Mouse (Mus musculus): Measurements from ENCODE around the gene Egfl6.
"Not testable (repeated sequence)": the region's sequence is repeated elsewhere in the genome, so short reads cannot be mapped to it uniquely, and the experiment has no call there.

The Egfl6 gene

DNA sequence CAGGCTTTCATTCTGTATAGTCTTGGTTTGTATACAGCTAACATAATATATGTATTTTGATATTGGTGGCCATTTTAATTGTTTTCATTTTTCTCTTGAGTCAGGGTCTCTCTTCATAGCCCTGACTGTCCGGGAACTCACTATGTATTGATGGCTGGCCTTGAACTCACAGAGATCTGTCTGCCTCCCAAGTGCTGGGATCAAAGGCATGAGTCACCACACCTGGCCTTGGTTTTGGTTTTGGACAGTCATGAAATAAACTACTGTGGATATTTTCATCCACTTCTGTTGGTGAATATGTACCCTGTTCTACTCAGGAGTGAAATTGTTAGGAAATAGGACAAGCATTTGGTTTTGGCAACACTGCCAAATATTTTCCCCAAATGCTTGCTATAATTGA, 68.9 kb downstream of the Egfl6 start:
- DNase-seq (ENCODE audit: low spot score), result no peak

DNA sequence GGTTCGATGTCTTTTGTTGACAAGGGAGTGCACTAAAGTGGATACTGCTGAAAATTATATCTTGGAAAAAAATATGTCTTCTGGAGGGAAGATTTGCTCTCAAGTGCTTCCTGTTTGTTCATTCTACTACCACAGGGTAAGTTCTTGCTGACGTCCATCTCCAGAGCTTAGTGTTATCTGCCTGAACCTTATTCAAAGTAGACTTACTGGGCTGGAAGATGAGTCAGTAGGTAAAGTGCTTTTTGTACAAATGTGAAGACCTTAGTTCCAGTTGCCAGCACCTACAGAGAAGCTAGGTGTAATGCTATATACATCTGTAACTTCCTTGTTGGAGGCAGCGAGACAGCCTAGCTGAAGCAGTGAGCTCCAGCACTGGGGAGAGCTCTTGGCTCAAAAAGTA, 69.6 kb downstream of the Egfl6 start:
- DNase-seq (ENCODE audit: low spot score), result no peak

DNA sequence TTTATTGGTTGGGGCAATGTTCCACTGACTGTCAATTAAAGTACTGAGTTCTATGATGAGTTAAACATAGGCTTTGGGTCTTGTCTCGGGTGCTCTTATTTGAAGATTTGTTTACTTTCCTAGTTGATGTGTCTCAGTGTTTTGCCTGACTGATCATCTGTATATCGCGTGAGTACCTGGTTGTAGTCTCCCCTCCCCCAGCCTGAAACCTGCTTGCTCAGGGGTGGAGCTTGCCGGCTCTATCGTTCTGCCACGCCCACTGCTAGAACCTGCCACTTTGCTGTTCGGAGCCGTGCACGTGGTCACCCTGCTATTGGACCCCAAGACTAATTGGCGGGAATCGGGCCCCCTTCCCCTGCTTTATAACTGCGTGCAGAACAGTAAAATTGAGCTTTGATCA, 71.5 kb downstream of the Egfl6 start:
- DNase-seq (ENCODE audit: low spot score), result not testable (repeated sequence)

DNA sequence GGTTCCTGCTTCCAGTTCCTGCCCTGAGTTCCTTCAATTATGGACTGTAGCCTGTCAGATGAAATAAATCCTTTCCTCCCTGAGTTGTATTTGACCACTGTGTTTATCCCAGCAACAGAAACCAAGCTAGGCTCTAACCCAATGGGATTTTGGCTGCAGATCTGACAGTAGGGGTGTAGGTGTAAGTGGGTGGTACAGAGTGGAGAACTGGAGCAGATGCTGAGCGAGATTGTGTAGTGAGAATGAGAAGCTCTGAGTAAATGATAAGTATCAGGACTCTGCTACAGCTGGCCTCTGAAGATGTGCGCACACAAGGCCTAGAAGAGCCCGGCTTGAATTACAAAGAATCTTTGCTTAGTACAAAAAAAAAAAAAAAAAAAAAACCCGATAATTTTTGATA, 73.4 kb downstream of the Egfl6 start:
- no peak for DNase-seq (ENCODE audit: low spot score)

DNA sequence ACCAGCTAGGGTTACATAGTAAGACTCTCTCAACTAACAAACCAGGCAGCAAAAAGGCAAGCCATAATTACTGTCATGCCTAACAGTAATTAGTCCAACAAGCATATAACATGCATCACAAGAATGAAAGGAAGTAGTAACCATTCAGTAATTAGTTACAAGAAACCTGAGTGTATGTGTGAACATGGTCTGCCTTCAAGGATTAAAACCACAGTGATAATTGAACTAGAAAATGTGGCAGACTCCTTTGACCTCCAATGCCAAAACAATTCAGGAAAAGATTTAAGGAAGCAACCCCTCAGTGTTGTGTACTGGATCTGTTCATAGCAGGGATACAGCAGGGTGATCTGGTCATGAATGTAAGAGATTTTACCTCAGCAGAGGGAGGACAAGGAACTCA, 74.4 kb downstream of the Egfl6 start:
- DNase-seq (ENCODE audit: low spot score), result no peak

DNA sequence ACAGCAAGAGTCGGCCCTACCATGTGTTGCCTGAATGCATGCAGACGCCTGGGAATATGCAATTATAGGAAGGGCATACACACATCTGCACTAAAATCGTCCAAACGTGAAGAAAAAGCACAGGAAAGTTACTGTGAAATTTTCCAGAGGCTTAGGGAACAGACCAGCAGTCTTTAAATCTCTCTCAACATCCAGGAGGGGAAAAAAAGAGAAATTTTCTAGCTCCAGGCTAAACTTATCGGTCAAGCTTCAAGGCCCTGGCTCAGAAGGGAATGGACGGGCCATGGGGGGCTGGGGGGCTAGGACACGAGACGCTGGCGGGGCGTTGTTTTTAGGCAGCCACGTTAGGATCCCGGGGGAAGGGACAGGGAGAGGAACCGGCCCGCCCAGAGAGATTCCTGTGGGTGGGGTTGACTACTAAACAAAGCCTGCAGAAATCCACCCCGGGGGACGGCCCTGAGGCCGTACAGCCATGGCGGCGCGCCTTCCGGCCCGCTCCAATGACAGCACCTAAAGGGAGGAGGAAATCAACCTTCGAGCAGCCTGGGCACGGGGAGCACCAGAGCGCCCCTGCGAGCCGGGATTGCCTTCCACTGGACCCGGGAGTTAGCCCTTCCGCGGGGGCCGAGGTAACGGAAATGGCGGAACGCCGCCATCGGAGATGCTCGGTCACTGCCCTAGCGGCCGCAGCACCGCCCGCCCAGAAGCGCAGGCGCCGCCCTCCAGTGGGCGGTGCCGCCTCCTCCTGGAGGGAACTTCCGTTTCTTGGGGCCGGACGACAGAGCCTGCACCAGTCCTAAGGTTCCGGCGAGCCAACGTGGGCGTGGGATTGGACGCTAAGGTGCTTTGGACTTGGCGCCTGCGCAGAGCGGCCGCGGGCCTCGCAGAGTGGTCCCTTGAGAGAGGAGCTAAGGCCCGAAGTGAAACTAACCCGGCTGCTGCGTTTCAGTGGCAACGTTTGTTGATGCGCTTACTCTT, 75.5 kb downstream of the Egfl6 start:
- DNase-seq (ENCODE audit: low spot score), result peak; percentile 97

DNA sequence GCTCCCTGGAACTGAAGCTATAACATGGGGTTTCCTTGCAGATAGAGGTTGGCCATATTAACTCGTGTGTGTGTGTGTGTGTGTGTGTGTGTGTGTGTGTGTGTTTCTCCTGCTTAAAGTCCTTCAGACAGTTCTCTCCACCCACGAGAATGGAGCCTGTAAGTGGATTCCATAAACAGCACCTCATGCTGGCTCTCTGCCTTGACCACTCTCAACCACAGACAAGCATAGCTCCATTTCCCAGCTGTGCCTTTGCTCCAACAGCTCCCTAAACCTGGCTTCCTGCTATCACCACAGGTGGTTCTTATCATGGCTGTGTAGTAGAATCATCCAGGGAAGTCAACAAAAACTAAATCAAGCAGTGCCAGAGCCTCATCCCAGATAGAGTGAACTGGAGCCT, 81.1 kb downstream of the Egfl6 start:
- DNase-seq (ENCODE audit: low spot score), result no peak

DNA sequence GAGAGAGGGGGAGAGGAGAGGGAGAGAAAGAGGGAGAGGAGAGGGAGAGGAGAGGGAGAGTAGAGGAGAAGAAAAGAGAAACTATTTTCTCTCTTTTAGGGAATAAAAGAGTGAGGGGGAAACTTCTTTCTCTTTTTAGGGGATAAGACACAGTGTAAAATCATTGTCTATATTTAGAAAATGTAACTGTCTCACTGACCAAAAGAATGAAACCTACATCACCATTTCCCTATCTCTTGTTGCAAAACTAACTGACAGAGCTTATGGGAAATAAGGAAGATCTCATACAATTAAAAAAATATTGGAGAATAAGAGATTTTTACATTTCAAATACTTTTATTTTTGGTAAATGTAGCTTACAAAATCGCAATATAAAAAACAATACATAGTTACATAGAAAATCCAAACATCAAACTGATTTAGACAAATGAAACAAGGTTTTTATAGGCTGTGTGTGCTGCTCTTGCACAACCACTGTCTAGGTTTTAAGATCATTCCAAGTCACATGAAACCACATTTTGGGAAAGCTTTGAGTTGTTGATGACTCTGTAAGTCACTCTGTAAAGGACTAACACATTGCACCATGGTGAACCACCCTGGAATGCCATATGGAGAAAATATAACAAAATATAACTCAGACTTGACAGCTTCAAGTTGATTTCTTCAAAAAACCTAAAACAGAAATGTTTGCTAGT, 85.9 kb downstream of the Egfl6 start:
- no peak for DNase-seq (ENCODE audit: low spot score)

DNA sequence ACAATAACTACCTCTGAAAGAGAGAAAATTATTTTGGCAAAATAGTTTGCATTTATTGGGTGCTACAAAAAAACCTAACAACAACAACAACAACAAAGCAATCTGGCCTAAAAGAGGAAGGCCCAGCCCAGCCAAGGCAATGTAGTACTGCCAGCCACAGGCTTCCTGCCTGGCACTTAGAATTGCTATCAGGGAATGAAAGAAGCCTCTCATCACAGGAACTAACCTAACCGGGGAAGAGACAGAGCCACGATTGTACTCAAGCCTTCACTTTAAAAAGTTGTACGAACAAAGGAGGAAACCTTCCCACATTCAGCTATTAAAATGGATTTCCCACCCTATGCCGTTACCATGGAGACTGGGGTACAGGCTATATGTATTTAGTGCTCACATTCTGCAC, 87.7 kb downstream of the Egfl6 start:
- DNase-seq (ENCODE audit: low spot score), result no peak

DNA sequence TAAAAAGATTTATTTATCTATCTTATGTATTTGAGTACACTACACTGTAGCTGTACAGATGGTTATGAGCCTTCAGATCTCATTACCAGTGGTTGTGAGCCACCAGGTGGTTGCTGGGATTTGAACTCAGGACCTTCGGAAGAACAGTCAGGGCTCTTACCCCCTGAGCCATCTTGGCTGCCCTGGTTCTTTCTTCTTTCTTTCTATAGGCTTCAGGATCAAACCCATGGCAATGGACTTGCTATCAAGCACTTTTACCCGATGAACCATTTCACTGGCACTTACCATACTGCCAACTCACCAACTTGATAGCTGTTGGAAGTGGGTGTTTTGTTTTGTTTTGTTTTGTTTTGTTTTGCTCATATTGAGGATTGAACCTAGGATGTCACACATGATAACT, 90.5 kb downstream of the Egfl6 start:
- DNase-seq (ENCODE audit: low spot score), result no peak

DNA sequence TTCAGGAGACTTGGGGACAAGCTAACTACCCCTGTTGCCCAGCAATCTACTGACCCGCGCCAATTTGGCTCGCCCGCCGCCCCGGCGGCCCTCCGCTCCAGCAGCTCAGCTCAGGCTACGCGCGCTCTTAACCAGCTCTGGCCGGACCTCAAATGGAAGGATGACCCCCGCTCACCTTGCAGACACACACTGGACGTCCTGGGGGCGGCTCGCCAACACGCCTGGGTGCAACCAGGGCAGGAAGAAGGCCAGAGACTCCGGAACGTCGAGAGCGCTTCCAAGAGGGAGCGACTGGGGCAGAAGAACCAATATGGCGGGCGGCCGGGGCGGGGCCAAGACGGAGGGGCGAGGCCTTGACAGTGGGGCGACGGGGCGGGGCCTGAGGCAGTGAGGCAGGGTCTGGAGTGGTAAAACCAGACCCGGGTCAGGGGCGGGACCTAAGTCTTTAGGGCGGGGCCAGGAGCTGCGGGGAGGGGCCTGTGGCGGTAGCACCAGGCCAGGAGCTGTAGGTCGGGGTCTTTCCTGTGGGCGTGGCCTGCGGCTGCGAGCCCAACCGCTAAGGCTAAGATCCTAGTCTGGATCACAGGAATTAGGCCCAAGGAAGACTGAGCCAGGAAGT, 106.0 kb downstream of the Egfl6 start, which contains the start of gene Rab9:
Gene Rab9, minus strand, starts transcription at position 503 of the 619 bp plus-strand sequence.
- peak; percentile 90 for DNase-seq (ENCODE audit: low spot score)

DNA sequence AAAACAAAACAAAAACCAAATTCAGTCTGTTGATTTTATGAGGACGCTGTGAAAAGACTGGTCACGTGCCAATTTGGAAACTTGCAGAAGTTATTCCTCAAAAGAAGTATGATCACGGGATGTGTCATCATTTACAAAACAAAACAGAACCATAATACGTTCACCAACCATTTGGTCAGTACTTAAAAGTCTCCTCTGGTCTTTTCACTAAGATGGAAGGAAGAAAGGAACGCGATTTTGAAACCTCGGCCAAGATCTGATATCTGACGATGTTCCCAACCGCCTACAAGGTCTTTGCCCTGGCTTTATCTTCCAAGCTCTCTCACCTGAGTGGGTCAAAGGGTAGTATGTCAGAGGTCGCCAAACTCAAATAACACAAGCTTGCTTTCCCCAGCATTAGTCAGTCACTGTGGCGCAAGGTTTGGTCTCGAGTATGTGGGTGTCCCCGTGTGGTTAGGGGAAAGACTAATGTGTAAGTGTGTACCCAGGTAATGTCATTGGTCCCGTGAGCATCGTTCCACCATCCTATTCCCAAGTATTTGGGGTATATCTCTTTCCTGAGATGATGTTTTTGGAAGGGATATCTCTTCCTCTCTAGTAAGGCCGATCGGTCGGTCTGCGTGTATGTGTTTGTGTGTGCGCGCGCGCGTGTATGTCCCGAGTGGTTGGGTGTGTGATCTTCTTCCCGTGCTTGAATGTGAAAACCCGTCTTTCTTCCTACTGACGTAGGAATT, 106.7 kb downstream of the Egfl6 start:
- DNase-seq (ENCODE audit: low spot score), result peak; percentile 11

DNA sequence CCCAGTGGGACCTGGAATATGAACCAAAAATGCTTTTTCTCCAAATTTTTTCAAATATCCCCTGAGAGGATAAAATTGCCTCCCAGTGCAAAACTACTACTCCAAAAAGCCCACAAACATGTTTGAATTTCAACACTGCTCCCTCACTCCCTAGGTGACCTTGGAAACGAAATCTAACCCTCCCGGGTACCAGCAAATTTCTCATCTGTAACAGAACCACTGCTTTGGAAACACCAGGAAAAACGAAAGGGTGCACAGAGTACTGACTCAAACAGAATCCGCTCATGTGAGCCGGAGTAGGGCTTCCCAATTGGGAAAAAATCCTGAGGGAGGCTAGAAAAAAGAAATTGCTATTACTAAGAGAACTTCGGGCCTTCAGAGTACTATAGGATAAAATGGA, 108.1 kb downstream of the Egfl6 start:
- no peak for DNase-seq (ENCODE audit: low spot score)
